Mouse (Mus musculus) embryonic fibroblast, embryonic 13.5 days (primary cell): ENCODE results near the gene Pced1b. TPM values are rescaled to one million over a fixed set of nuclear protein-coding genes. Genes with fewer than 3 reads are reported as not detected.

Experiments used
- H3K27ac ChIP-seq: 2 replicates; pipeline ENCODE4 v1.5.1; 2012; ENCODE audit warnings: low read length, control low read depth, inconsistent platforms; ENCODE audit not compliant: insufficient read depth
- H3K4me1 ChIP-seq: 2 replicates; pipeline ENCODE4 v1.6.1; 2011; ENCODE audit warnings: low read length; ENCODE audit not compliant: control insufficient read depth, insufficient read depth
- H3K4me3 ChIP-seq: 2 replicates; pipeline ENCODE4 v1.5.1; 2011; ENCODE audit warnings: mild to moderate bottlenecking, control low read depth, low read length; ENCODE audit not compliant: insufficient read depth
- CTCF ChIP-seq: IDR thresholded peaks from 2 replicates; pipeline ENCODE4 v1.5.1; 2011; ENCODE audit warnings: mild to moderate bottlenecking, control low read depth, low read length, moderate library complexity, borderline replicate concordance; ENCODE audit not compliant: insufficient read depth
- POLR2A ChIP-seq: IDR thresholded peaks from 2 replicates; pipeline ENCODE4 v1.6.1; 2011; ENCODE audit warnings: low read depth, mild to moderate bottlenecking, control low read depth, low read length, moderate library complexity
- polyA plus RNA-seq: library from polyadenylated mRNA; stranded (reverse); fragments of >200 nt; gene quantifications from 2 replicates; pipeline ENCODE4 v1.2.4, GENCODE M21; 2011; ENCODE audit warnings: low read depth; ENCODE audit not compliant: missing spikeins, insufficient read length

The Pced1b gene
- polyA plus RNA-seq, 1 experiment = 4.9 TPM

DNA sequence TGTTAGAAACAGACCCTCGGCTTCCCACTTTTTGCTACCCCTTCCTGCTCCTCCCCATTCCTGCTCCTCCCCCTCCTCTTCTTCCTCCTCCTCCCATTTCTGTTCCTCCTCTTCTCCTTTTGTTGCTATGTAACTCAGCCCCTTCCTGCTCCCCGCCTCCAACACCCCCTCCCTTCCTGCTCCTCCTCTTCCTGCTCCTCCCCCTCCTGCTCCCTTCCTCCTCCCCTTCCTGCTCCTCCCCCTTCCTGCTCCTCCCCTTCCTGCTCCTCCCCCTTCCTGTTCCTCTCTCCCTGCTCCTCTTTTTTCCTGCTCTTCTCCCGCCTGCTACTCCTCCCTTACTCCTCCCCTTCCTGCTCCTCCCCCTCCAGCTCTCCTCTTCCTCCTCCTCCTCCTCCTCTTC is 8.9 kb downstream of the Pced1b start:
- no peak for TF ChIP-seq CTCF
- no peak for TF ChIP-seq POLR2A
- H3K27ac ChIP-seq = no peak overlapping the region
- no peak overlapping the region for H3K4me3 ChIP-seq
- peaks cover 4% of the 10 kb centered on the region for H3K4me1 ChIP-seq

DNA sequence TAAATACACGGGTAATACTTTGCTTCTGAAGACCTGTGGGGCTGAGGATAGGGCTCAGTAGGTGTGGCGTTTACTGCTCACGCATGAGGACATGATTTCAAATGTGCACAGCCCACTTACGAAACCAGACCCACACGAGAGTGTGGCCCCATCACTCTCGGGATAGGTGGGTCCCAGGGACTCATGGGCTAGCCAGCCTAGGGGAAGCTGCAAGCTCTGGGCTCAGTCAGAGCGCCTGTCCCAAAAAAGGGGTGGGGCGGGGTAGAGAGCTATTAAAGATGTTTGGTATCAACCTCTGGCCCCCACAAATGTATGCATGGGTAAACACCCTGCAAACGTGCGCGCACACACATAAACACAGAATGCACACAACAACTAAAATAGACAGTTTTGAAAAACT is 9.5 kb downstream of the Pced1b start:
- H3K4me1 ChIP-seq = peaks cover 4% of the 10 kb centered on the region
- no peak overlapping the region for H3K4me3 ChIP-seq
- H3K27ac ChIP-seq = no peak overlapping the region
- TF ChIP-seq CTCF = no peak

DNA sequence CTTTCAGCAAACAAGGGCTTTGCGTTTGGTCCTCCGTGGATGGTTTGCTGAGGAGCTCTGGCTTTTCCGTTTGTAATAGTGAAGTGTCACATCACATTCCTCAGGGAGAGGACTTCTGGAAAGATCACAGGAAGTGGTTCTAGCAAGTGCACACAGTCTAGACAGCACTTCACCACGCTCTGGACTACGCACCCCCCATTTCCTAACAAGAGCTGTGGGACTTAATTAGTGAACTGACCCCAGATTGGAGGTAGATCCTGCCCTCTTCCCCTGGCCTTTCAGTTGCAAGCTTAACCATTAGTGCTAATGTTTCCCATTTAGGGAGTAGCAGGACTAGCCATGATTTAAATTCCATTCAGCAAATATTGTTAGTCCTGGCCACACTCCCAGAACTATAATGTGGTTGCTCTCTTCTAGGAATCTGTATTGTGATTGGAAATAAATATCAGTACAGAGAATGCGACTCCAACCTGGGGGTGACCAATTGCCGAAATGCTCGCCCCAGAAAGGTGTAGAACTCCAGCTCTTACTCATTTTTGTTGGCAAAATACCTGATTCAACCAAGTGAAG is 10.4 kb downstream of the Pced1b start:
- H3K27ac ChIP-seq = peak overlapping the region; percentile 48
- TF ChIP-seq POLR2A (no peak), CTCF (no peak)
- peaks cover 4% of the 10 kb centered on the region for H3K4me1 ChIP-seq
- no peak overlapping the region for H3K4me3 ChIP-seq

DNA sequence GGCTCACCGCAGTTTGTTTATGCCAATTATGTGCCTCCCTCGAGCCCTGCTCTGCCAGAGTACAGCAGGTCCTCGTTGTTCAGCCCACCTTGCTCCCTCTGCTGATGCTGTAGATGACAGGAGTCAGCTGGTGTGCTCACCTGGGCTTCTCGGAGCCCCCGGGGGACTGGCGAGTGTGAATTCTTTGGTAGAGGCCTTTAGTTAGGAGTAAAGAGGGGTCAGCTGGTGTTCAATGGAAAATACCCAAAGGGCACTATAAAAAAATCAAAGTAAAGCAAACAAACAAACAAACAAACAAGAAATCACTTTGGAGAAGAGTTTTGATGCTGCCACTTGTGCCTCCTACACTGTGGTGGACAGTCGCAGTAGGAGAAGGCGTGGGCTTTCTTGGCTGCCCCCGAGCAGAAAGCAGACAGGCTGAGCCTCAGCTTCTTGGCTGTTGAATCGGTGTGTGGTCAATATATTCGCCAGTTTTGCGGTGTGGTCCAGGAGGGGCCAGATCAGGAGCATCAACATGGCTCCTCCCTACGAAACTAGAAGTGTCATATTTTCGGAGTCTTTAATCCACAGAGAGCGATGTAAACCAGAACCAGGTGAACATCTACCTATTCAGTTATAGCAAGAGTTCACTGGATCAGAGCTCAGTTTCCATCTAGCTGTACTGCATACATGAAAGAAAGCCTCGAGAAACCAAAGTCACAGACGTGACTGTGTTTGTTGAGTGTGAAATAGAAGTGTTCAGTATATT is 11.8 kb downstream of the Pced1b start:
- Histone ChIP-seq H3K4me1 (peaks cover 4% of the 10 kb centered on the region), H3K27ac (no peak overlapping the region), H3K4me3 (no peak overlapping the region)
- no peak for TF ChIP-seq POLR2A
- no peak for TF ChIP-seq CTCF

DNA sequence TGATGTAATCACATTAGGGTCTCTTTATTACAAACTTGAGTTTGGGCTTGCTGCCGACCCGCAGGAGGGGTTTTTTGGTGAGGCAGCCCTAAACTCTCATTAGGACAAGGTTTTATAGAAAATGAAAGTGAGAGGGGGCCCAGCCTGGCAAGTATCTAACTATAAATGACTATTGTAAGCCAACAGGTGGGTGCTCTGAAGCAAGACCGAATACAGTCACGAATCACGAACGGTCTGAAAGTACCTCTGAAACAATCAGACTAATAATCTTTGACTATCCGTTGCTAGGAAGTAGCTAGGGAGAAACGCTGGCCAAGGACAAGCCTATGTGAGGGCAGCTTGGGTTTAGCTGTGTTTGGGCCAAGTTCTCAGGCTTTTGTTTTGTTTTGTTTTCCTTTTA is 12.4 kb downstream of the Pced1b start:
- TF ChIP-seq POLR2A (no peak), CTCF (no peak)
- Histone ChIP-seq H3K4me3 (no peak overlapping the region), H3K27ac (no peak overlapping the region), H3K4me1 (peaks cover 4% of the 10 kb centered on the region)

DNA sequence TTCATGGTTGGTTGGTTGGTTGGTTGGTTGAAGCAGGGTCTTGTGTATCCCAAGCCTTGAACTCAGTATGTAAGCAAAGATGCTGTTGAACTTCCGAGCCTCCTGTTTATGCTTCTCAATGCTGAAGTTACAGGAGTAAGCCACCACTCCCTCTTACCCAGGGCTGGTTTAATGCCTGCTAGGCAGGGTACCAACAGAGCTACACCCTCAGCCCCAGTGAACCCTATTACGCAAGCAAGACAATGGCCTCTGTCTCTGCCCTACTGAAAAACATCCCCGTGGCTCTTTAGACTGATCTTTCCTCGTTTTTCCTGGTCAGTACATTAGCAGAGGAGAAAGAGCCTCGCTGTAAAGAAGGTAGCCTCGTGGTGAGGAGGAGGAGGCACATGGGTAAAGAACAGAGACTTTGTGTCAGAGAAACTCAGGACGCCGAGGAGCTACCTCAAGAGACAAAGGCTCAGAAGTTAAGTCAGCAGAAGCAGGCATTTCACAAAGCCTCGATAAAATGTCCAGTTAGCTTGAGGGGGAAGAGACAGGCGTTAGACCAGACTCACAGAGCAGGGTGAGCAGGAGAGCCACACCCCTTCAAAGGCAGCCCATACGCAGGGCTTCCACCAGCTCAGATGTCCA is 13.2 kb downstream of the Pced1b start:
- no peak overlapping the region for H3K4me3 ChIP-seq
- TF ChIP-seq CTCF (no peak), POLR2A (no peak)
- H3K4me1 ChIP-seq = peaks cover 4% of the 10 kb centered on the region
- no peak overlapping the region for H3K27ac ChIP-seq

DNA sequence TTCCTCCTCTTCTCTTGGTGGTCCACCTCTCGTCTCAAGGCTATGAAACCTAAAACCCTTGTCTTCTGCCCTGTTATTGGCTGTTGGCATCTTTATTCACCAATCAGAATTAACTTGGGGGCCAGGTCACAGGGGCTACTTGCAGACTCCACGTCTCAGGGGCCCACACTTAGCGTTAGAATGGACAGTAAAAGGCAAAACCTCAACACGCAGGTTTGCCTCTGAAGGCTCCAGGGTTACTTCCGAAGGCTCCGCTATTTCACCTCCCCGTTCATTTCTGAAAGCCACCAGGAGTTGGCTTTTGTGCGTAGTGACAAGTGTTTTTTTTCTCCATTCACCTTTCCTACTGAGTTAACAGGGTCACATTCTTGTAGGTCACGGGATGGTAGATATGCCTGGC is 15.3 kb downstream of the Pced1b start:
- H3K27ac ChIP-seq = no peak overlapping the region
- peaks cover under 1% of the 10 kb centered on the region for H3K4me1 ChIP-seq
- H3K4me3 ChIP-seq = no peak overlapping the region
- TF ChIP-seq CTCF = no peak
- no peak for TF ChIP-seq POLR2A

DNA sequence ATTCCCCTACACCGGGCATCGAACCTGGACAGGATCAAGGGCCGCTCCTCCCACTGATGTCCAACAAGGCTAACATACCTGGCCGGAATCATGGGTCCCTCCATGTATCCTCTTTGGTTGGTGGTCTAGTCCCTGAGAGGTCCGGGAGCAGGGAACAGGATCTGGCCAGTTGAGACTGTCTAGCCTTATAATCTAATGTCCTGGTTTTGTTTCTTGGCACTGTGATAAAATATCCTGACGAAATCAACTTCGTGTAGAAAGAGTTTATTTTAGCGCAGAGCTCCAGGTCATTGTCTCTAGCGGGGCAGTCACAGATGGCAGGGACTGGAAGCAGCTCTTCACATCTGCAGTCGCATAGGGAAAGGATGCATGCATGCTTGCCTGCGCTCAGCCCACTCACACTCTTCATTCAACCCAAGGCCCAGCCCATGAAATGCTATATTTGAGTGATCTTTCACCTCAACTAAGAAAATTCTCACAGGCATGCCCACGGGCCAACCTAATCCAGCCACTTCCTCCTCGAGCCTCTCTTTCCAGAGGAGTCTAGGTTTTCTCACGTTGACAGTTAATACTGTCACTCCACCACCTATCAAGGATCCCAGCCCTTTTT is 19.4 kb downstream of the Pced1b start:
- Histone ChIP-seq H3K4me3 (no peak overlapping the region), H3K27ac (no peak overlapping the region), H3K4me1 (no peaks in the 10 kb centered on the region)
- TF ChIP-seq POLR2A = no peak
- no peak for TF ChIP-seq CTCF

DNA sequence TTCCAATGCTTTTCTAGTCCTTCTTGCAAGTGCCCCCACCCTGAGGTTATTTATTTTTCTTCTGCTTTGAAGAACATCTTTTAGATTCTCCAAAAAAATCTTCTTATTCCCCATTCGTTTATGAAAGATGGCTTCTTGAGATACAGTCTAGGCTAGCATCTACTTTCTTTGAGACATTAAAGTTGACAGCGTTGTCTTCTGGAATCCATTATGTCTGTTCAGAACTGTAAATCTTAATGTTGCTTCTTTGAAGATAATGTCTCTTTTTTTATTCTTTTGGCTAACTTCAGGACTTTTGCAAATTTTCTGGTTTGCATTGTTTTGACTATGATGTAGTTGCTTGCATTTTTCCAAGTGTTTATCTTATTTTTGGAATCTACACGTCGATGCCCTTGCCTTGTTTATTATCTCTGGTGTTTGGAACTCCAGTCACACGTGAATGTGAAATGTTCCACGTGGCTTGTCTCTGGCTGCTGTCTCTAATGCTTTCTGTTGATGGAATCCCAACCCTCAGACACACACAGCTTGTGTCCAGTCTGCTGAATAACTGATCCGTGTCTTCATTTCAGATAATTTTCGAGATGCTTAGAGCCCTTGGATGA is 20.3 kb downstream of the Pced1b start:
- no peak for TF ChIP-seq CTCF
- TF ChIP-seq POLR2A = no peak
- no peak overlapping the region for H3K4me3 ChIP-seq
- no peak overlapping the region for H3K27ac ChIP-seq
- H3K4me1 ChIP-seq = no peaks in the 10 kb centered on the region
